Mouse (Mus musculus): Measurements from ENCODE around the gene Hmgb3. TPM values are rescaled to one million over a fixed set of nuclear protein-coding genes. Genes with fewer than 3 reads are reported as not detected.

The Hmgb3 gene
- polyA plus RNA-seq (2012; rRNA removed): 19.4 and 44.1 TPM in 2 replicates

DNA sequence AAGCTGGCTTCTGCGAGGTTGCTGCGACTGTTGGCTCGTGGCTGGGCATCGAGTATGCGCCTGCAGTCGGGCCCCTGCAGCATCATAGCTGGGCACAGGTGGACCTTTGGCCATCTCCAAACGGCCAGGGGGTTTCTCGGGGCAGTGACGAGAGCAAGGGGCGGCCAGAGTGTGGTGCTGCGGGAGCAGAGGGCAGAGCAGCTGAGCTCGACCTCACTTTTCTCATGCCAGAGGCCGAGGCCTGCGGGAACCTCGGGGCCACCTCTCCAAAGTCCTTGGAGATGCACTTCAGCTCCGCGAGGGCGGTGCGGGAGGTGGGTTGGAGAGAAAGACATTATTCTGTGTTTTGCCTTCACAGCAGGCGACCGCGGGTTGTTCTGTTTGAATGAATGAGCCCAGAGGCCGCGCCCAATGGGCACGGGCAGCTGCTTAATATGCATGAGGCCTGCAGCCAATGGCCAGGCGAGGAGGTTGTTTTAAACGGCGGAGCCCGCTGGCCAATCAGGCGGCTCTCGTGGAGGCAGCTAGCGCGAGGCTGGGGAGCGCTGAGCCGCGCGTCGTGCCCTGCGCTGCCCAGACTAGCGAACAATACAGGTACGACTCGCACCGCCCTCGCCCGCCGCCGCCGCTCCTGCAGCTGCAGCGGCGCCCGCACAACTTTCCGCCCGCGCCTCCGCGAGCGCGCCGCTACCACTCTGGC, at the start of gene Hmgb3:
Gene Hmgb3, plus strand, starts transcription at position 504 of the 700 bp plus-strand sequence.

Other genes with a start within 250 kb of the Hmgb3 start
- gene Mtmr1, start 191.2 kb upstream of the Hmgb3 start, polyA plus RNA-seq (2012; rRNA removed): 6.1 and 6.8 TPM in 2 replicates
- 13.2 and 18.5 TPM in 2 replicates for gene Cd99l2, start 63.1 kb upstream of the Hmgb3 start, polyA plus RNA-seq (2012; rRNA removed)
- gene Gpr50, start 107.7 kb downstream of the Hmgb3 start, polyA plus RNA-seq (2012; rRNA removed): 0.10 and 0.75 TPM in 2 replicates